Mouse (Mus musculus) embryonic facial prominence, embryonic 11.5 days (tissue): ENCODE results near the gene Six4. TPM values are rescaled to one million over a fixed set of nuclear protein-coding genes. Genes with fewer than 3 reads are reported as not detected.
"Not testable (repeated sequence)": the region's sequence is repeated elsewhere in the genome, so short reads cannot be mapped to it uniquely, and the experiment has no call there.

Experiments
- ATAC-seq: fragments of 200-750 bp; cut with Nextera tagmentation; replicated peaks from 2 replicates; pipeline ENCODE4 v1.8.0; 2017; ENCODE audit warnings: low read depth; ENCODE audit not compliant: insufficient number of reproducible peaks, low FRiP score, low TSS enrichment
- DNase-seq: peaks from one replicate; pipeline ENCODE4 v3.0.0-alpha.2; 2015; ENCODE audit warnings: low spot score
- H3K27ac ChIP-seq: fragments of 300-500 bp; sonication (generic); replicated peaks from 2 replicates; pipeline ENCODE4 v1.5.1; 2014; ENCODE audit warnings: mild to moderate bottlenecking, low read depth, low read length, control low read depth
- H3K27me3 ChIP-seq: fragments of 300-500 bp; sonication (generic); 2 replicates; pipeline ENCODE4 v1.6.1; 2014; ENCODE audit warnings: mild to moderate bottlenecking, low read length, moderate library complexity, mixed read lengths; ENCODE audit not compliant: control insufficient read depth, insufficient read depth
- H3K36me3 ChIP-seq: fragments of 300-500 bp; sonication (generic); replicated peaks from 2 replicates; pipeline ENCODE4 v1.6.1; 2014; ENCODE audit warnings: low read depth, mild to moderate bottlenecking, low read length, moderate library complexity, mixed read lengths; ENCODE audit not compliant: control insufficient read depth, insufficient read depth
- H3K4me1 ChIP-seq: fragments of 300-500 bp; sonication (generic); 2 replicates; pipeline ENCODE4 v1.6.1; 2014; ENCODE audit warnings: low read length, mixed read lengths; ENCODE audit not compliant: control insufficient read depth, insufficient read depth
- H3K4me2 ChIP-seq: fragments of 300-500 bp; sonication (generic); 2 replicates; pipeline ENCODE4 v1.6.1; 2014; ENCODE audit warnings: low read depth, mild to moderate bottlenecking, control low read depth, low read length, moderate library complexity
- H3K4me3 ChIP-seq: fragments of 300-500 bp; sonication (generic); 2 replicates; pipeline ENCODE4 v1.5.1; 2014; ENCODE audit warnings: low read depth, low read length, control low read depth
- H3K9ac ChIP-seq: fragments of 300-500 bp; sonication (generic); replicated peaks from 2 replicates; pipeline ENCODE4 v1.6.1; 2014; ENCODE audit warnings: mild to moderate bottlenecking, control low read depth, low read length
- H3K9me3 ChIP-seq: fragments of 300-500 bp; sonication (generic); replicated peaks from 2 replicates; pipeline ENCODE4 v1.6.1; 2016; ENCODE audit warnings: mild to moderate bottlenecking, low read length, inconsistent platforms, mixed read lengths; ENCODE audit not compliant: control insufficient read depth
- WGBS: fragments of 180-500 bp; shearing (Covaris S2); extraction: QIAGEN DNeasy Blood & Tissue Kit; methylation state at CpG from one replicate; pipeline ENCODE4 v1.1.7; 2014; 5-methylcytosine and 5-hydroxymethylcytosine counted together
- polyA plus RNA-seq: library from polyadenylated mRNA; unstranded; fragments of >200 nt; fragmentation: Nextera tagmentation; extraction: Ambion mirVana; gene quantifications from 2 replicates; pipeline ENCODE4 v1.2.1, GENCODE M21; 2014

Gene Six4
- polyA plus RNA-seq = 16.9 and 18.1 TPM in 2 replicates

DNA sequence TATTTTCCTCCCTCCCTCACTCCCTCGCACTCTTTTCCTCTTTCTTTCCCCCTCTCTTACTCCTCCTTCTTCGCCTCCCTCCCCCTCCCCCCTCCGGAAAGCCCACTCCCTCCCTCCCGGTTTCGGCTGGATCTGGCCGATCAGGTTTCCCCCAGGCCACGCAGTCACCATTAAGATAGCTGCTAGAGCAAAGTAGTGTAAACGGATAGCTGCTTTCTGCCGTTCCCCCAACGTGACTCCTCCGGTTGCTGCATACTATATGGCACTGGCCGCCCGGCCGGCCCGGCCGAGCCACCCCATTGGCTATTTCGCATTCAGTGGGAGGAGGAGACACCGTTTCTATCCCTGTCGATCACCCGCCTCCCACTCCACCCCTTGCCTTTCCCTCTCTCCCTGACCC, at the start of gene Six4:
TSS of gene Six4 (minus strand) at position 261 of the 400 bp plus-strand sequence.
- ATAC-seq (peak; percentile 91), DNase-seq (peak; percentile 94)
- no peaks in the 10 kb centered on the region for H3K27me3 ChIP-seq
- H3K4me1 ChIP-seq = 0 out of 2 replicates have a peak, but pooled peaks cover 2% of the 10 kb centered on the region
- peak within 1 kb of the TSS; percentile 94 for H3K9ac ChIP-seq
- peak within 1 kb of the TSS; percentile 92 for H3K4me3 ChIP-seq
- H3K36me3 ChIP-seq = no peaks in the 10 kb centered on the region
- H3K9me3 ChIP-seq = no peaks in the 10 kb centered on the region
- WGBS = 1% methylated on average over 20 of the region's 20 CpGs
- peak within 1 kb of the TSS; percentile 97 for H3K27ac ChIP-seq
- H3K4me2 ChIP-seq = peak within 1 kb of the TSS; percentile 91

GRCm38 (mm10) chr12:73162408-73163181, 49.3 kb upstream of the Six4 start:
- no peaks in the 10 kb centered on the region for H3K27me3 ChIP-seq
- no peaks in the 10 kb centered on the region for H3K36me3 ChIP-seq
- no peak for ATAC-seq
- H3K9me3 ChIP-seq = no peaks in the 10 kb centered on the region
- no peaks in the 10 kb centered on the region for H3K4me1 ChIP-seq
- WGBS = 80% methylated on average over 13 of the region's 13 CpGs
- H3K27ac ChIP-seq = no peak overlapping the region
- no peak for DNase-seq
- no peak overlapping the region for H3K9ac ChIP-seq
- H3K4me3 ChIP-seq = no peak overlapping the region
- H3K4me2 ChIP-seq = no peak overlapping the region

GRCm38 (mm10) chr12:73160341-73160740, 47.1 kb upstream of the Six4 start:
- Histone ChIP-seq H3K27me3 (no peaks in the 10 kb centered on the region), H3K4me3 (no peak overlapping the region), H3K36me3 (no peaks in the 10 kb centered on the region), H3K27ac (no peak overlapping the region), H3K9ac (no peak overlapping the region), H3K4me1 (no peaks in the 10 kb centered on the region), H3K9me3 (no peaks in the 10 kb centered on the region), H3K4me2 (no peak overlapping the region)
- 82% methylated on average over 4 of the region's 4 CpGs for WGBS
- ATAC-seq = no peak
- no peak for DNase-seq

GRCm38 (mm10) chr12:73154150-73154549, 40.9 kb upstream of the Six4 start:
- DNase-seq (no peak), ATAC-seq (no peak)
- H3K9ac ChIP-seq = no peak overlapping the region
- WGBS = 88% methylated on average over 4 of the region's 4 CpGs
- H3K4me3 ChIP-seq = no peak overlapping the region
- no peak overlapping the region for H3K27ac ChIP-seq
- H3K9me3 ChIP-seq = no peaks in the 10 kb centered on the region
- H3K27me3 ChIP-seq = no peaks in the 10 kb centered on the region
- H3K36me3 ChIP-seq = no peaks in the 10 kb centered on the region
- no peaks in the 10 kb centered on the region for H3K4me1 ChIP-seq
- no peak overlapping the region for H3K4me2 ChIP-seq

DNA sequence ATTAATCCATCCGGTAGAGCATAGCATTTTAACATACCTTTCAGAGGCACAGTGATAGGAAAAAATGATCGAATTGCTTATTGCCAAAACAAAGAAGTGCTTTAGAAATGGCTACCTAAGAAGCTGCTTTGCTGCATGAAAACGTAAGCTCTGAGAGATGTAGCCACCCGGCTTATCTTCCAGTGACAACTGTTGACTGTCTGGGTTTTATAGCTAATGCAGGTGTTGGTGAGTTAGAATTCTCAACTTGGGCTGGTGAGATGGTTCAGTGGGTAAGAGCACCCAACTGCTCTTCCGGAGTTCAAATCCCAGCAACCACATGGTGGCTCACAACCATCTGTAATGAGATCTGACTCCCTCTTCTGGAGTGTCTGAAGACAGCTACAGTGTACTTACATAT, 37.8 kb upstream of the Six4 start:
- not testable (repeated sequence) for H3K4me2 ChIP-seq, H3K27me3 ChIP-seq, H3K9ac ChIP-seq, DNase-seq, ATAC-seq, H3K4me3 ChIP-seq, H3K4me1 ChIP-seq, H3K27ac ChIP-seq, H3K36me3 ChIP-seq, H3K9me3 ChIP-seq
- WGBS = 85% methylated on average over 5 of the region's 5 CpGs

DNA sequence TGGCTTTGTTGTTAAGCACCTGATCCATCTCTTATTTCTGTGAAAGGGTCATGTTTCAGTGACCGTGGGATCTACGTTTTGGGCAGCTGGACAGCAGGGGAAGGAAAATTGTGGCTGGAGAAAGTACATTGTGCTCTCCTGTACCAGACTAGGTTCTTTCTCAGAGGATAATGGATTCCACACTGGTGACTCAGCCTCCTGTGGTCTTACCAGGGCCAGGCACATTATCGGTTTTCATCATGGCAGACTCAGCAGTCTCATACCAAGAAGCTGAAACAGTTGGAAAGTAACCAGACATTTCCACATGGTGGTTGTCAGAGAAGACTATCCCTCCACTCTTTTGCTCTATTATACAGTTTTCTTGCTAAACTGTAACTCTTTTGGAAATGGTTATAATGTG, 34.0 kb upstream of the Six4 start:
- Histone ChIP-seq H3K9me3 (no peaks in the 10 kb centered on the region), H3K36me3 (no peaks in the 10 kb centered on the region), H3K27me3 (no peaks in the 10 kb centered on the region), H3K4me1 (no peaks in the 10 kb centered on the region), H3K4me3 (no peak overlapping the region), H3K9ac (no peak overlapping the region), H3K27ac (no peak overlapping the region), H3K4me2 (no peak overlapping the region)
- 38% methylated on average over 3 of the region's 3 CpGs for WGBS
- ATAC-seq (no peak), DNase-seq (peak; percentile 25)

GRCm38 (mm10) chr12:73140732-73141131, 27.5 kb upstream of the Six4 start:
- ATAC-seq = no peak
- H3K4me3 ChIP-seq = no peak overlapping the region
- H3K4me1 ChIP-seq = no peaks in the 10 kb centered on the region
- no peaks in the 10 kb centered on the region for H3K36me3 ChIP-seq
- H3K9me3 ChIP-seq = no peaks in the 10 kb centered on the region
- no peak overlapping the region for H3K27ac ChIP-seq
- H3K27me3 ChIP-seq = no peaks in the 10 kb centered on the region
- no peak overlapping the region for H3K9ac ChIP-seq
- WGBS = 85% methylated on average over 3 of the region's 3 CpGs
- no peak overlapping the region for H3K4me2 ChIP-seq
- no peak for DNase-seq

DNA sequence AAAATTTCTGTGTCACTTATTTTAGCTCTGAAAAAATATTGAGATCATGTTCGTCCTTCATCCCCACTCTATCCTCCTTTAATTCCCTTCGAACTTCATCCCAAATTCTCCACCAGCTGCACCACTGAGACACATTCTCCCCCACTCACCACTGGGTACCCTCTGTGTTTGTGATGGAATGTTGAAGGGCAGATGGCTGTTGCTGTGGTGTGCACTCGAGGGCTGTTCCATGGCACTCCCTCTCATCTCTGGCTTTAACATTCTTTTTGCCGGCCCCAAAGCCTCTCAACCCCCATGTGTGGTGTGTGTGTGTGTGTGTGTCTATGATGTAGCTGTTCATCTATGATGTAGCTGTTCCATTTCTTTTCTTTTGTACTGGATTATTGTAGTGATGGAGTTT, 12.0 kb upstream of the Six4 start:
- WGBS = 78% methylated on average over 4 of the region's 4 CpGs
- Histone ChIP-seq H3K36me3 (no peaks in the 10 kb centered on the region), H3K4me1 (no peaks in the 10 kb centered on the region), H3K27ac (no peak overlapping the region), H3K4me3 (no peak overlapping the region), H3K9ac (no peak overlapping the region), H3K27me3 (no peaks in the 10 kb centered on the region), H3K9me3 (no peaks in the 10 kb centered on the region), H3K4me2 (no peak overlapping the region)
- DNase-seq (no peak), ATAC-seq (no peak)
